Mouse (Mus musculus): ENCODE results near the gene Rer1.

The Rer1 gene

GRCm38 (mm10) chr4:155075137-155075536, 11.0 kb downstream of the Rer1 start:
- no peak for DNase-seq (ENCODE audit: low read depth)

- DNase-seq (ENCODE audit: low read depth): no peak
Measured at GRCm38 (mm10) chr4:155074418-155074817, 11.8 kb downstream of the Rer1 start.

- DNase-seq (ENCODE audit: low read depth): no peak
Measured at GRCm38 (mm10) chr4:155070921-155071320, 15.3 kb downstream of the Rer1 start.

DNA sequence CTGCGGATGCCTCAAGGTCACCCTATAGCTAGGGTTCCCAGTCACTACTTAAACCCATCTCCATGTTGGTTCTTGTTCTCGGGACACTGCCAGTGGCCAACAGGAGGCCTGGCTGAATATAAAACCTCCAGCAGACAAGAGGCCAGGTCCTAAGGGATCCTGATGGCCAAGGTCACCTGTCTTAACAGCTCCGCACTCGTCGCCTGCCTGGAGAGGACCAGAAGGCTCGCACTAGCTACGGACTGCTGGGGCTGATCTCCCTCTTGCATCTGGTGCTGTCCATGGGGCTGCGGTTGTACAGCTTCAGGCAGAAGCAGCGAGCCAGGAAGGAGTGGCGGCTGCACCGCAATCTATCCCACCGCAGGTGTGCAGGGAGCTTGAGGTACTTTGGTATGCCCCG, 16.0 kb downstream of the Rer1 start:
- no peak for DNase-seq (ENCODE audit: low read depth)

- DNase-seq (ENCODE audit: low read depth): no peak
Measured at GRCm38 (mm10) chr4:155069191-155069590, 17.0 kb downstream of the Rer1 start.

GRCm38 (mm10) chr4:155068357-155068972, 17.7 kb downstream of the Rer1 start:
- DNase-seq (ENCODE audit: low read depth): no peak

DNA sequence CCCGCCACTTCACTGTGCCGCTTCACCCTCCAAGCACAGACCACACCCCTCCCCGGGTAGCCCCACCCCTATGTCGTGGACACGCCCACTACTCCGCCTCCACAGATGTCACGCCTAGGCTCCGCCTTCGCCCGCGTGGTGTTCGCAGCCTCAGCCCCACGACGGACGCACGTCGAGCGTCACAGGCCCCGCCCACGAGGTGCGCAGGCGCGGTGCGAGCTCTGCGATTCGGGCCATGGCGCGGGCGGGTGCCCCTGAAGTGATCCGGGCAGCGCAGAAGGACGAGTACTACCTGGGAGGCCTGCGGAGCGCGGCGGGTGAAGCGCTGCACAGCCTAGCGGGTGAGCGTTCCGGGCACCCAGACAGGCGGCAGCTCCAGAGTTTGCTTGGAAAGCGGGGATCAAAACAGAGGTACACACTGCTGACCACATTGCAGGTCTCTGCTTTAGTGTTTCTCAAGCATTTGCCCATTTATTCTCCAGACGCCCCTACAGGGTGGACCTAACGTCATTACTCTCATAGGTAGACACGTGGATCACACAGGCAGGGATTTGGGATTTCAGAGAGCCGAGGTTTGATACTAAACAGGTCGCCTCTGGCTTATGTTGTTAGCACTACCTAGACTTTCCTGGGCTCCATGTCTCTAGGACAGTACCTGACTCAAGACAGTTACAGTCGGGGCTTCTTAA, 19.2 kb downstream of the Rer1 start, which contains the start of gene Pex10:
Gene Pex10, plus strand, starts transcription at position 183 of the 689 bp plus-strand sequence.
- peak; percentile 99 for DNase-seq (ENCODE audit: low read depth)

- DNase-seq (ENCODE audit: low read depth): peak; percentile 95
Measured at GRCm38 (mm10) chr4:155065970-155066833, 20.0 kb downstream of the Rer1 start.

DNA sequence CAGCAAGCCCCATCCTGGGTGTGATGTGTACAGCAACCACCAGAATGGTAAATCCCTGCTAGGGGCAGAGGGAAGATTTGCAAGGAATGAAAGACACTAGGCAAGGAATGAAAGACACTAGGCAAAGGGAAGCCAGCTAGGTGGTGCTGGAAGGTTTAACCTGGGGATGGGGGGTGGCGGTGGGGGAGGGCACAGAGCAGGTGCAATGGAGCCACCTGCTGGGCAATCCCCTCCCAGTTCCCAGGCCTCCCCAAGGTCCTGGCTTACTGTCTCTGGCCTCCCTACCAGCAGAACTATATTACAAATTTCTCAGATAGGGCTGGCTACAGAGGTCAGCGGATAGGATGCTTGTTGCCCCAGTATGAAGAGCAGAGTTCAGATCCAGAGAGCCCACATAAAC, 21.7 kb downstream of the Rer1 start:
- no peak for DNase-seq (ENCODE audit: low read depth)

DNA sequence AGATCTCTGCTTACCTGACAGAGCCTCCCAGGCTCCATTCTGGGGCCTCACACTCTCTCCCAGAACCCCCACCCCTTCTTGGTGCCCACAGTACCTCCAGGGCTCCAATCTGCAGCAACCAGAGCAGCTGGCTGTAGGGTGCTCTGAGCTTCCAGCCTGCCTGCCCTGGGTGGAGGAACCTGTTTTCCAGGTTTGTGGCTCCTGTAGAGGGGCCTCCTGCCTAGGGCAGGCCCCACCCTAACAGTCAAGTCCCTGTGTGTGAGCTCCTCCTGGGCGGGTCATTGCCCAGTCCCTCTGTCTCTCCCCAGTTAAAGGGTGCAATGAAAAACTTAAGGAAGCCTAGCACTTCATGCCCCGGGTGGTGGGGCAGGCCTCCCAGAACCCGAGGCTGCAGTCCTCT, 22.3 kb downstream of the Rer1 start:
- no peak for DNase-seq (ENCODE audit: low read depth)

GRCm38 (mm10) chr4:155058325-155058724, 27.9 kb downstream of the Rer1 start:
- no peak for DNase-seq (ENCODE audit: low read depth)

DNA sequence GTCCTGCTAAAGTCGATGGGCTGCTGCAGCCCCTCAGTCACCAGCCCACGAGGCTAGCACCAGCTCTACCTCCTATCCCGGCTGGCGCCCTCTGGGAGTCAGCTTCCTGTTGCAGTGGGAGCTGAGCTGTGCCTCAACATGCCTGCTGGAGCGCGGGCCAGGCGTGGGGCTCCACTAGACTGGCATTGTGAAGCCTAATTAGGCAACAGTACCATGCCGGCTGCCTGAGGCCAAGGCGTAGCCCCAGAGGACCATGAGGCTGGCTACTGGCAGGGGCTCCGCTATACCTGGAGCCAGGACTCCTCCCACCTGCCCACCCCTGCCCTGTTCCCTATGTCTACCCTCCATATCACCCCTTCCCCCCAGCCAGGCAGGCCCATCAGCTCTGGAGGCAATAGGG, 29.5 kb downstream of the Rer1 start, which contains the start of gene Plch2:
Gene Plch2, minus strand, starts transcription at position 61 of the 400 bp plus-strand sequence.
- no peak for DNase-seq (ENCODE audit: low read depth)

- peak; percentile 25 for DNase-seq (ENCODE audit: low read depth)
Measured at GRCm38 (mm10) chr4:155050116-155050515, 36.1 kb downstream of the Rer1 start.

DNA sequence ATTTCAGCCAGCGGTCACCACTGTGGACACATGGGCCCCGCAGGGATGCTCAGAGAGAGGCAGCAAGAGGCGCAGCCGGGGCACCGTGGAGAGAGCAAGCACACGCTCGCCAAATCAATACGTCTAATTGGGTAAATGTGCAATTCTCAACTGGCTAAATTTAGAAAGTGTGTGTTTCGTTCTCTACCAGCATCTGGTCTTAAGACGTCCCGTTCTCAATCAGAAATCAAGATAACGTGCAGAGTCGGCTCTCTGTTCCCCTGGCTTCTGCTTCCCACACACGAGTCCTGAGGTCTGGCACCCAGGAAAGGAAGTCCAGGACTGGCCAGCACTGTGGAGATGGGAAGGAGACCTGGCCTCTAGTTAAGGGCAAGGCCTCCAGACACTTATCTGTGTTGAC, 39.5 kb downstream of the Rer1 start:
- DNase-seq (ENCODE audit: low read depth): no peak

- DNase-seq (ENCODE audit: low read depth): no peak
Measured at GRCm38 (mm10) chr4:155043289-155043625, 42.9 kb downstream of the Rer1 start.

DNA sequence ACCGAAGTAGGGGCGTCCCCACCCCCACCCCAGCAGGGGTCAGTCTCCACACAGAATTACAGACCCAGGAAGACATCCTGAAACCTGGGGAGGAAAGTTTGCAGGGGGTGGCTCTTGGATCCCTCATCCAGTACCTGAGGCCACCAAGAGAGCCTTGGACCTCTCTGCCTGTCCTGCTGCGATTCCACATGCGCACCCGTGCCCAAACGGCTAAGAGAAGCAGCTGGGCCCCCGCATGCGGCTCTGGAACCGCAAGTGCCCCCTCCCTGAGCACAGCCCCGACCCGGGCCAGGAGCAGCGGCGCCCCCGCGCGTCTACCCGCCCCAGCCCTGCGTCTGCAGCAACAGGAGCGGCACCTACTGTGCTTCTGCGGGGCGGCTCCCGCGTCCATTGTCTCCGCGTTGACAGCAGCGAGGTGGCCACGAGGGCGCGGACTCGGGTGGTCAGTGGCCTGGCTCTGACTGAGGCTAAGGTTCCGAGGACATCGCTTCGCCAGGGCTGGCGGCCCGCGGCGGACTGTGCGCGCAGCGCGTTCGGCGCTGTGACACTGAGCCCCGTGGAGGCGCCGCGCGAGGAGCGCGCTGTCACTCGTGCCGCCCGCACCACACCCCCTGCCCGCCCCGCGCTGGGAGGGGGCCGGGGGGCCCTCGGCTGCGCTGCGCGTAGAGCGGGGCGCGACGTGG, 43.4 kb downstream of the Rer1 start:
- no peak for DNase-seq (ENCODE audit: low read depth)

GRCm38 (mm10) chr4:155040696-155041095, 45.5 kb downstream of the Rer1 start:
- DNase-seq (ENCODE audit: low read depth): no peak

DNA sequence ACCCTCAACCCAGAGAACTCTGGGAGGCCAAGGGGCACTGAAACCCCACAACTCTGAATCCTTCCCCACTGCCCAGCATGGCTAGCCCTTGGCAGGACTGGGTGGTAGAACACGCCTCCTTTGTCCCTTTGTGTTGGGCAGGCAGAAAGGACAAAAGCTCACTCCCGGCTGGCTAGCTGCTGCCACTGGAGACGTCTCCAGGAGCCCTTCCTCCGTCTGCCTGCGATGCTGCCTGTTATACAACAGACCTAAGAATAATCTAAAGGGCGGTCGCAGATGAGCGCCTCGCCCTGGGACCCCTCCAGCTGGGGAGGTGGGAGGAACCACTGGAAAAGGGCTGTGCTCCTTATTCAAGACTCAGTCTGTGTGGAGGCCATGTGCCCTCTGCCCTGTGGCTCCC, 46.0 kb downstream of the Rer1 start:
- DNase-seq (ENCODE audit: low read depth): no peak

DNA sequence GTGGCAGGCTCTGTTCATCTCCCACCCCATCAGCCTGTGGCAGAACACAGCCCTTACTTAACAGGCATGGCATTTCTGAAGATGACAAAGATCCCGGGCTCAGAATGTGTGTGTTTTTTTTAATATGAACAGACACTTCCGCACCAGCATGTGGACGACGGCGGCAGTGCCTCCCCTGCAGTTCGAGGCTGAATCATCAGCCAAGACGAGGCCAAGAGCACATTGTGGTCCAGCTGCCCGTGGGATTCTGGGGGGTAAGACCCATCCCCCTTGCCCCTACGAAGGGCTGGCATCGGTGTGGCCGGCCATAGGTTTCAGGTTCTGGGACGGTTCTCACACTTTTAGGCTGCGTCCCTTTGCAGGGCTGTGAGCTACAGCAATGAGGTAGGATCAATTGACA, 51.4 kb downstream of the Rer1 start:
- DNase-seq (ENCODE audit: low read depth): no peak

- DNase-seq (ENCODE audit: low read depth): no peak
Measured at GRCm38 (mm10) chr4:155034202-155034601, 52.0 kb downstream of the Rer1 start.

- DNase-seq (ENCODE audit: low read depth): no peak
Measured at GRCm38 (mm10) chr4:155033115-155033514, 53.1 kb downstream of the Rer1 start.

Measured in induced T-regulatory cell, adult 2 months (primary cell).